ENCODE assay signal across 8 mouse cellular contexts in genomic region chr13:20489698-20490417, GRCm38 (mm10).
DNase-seq lines count a peak whose midpoint lies in the region; ATAC-seq and TF ChIP-seq lines count a peak whose summit lies in the region.

No protein-coding gene starts in this region.

- no peak overlapping the region for H3K4me3 ChIP-seq in hindbrain, embryonic 13.5 days
- H3K4me3 ChIP-seq in midbrain, postnatal 0 days (ENCODE audit: low read depth, low read length) = no peak overlapping the region

- H3K27me3 ChIP-seq in hindbrain, embryonic 13.5 days = no peaks in the 10 kb centered on the region
- no peaks in the 10 kb centered on the region for H3K27me3 ChIP-seq in midbrain, postnatal 0 days (ENCODE audit: insufficient read depth, low read length)

- H3K36me3 ChIP-seq in hindbrain, embryonic 13.5 days = no peaks in the 10 kb centered on the region
- no peaks in the 10 kb centered on the region for H3K36me3 ChIP-seq in midbrain, postnatal 0 days (ENCODE audit: insufficient read depth, low read length)

- 68% methylated on average over 8 of the region's 8 CpGs for WGBS in hindbrain, embryonic 13.5 days
- 50% methylated on average over 8 of the region's 8 CpGs for WGBS in midbrain, postnatal 0 days

- TF ChIP-seq POLR2A in brain, embryonic 14.5 days (IDR thresholded peaks at IDR 0.05; ENCODE audit: borderline replicate concordance, extremely low read depth, insufficient read depth, insufficient read length, poor library complexity, severe bottlenecking) = no peak

- H3K9ac ChIP-seq in hindbrain, embryonic 13.5 days = no peak overlapping the region
- no peak overlapping the region for H3K9ac ChIP-seq in midbrain, postnatal 0 days (replicated peaks; ENCODE audit: low read length, poor library complexity, severe bottlenecking)

- H3K9me3 ChIP-seq in hindbrain, embryonic 13.5 days = no peaks in the 10 kb centered on the region
- no peaks in the 10 kb centered on the region for H3K9me3 ChIP-seq in midbrain, postnatal 0 days (ENCODE audit: low read length)

- H3K4me2 ChIP-seq in hindbrain, embryonic 13.5 days = no peak overlapping the region
- no peak overlapping the region for H3K4me2 ChIP-seq in midbrain, postnatal 0 days (ENCODE audit: low read depth, low read length, poor library complexity, severe bottlenecking)

- H3K4me1 ChIP-seq in hindbrain, embryonic 13.5 days (replicated peaks) = peaks cover 8% of the 10 kb centered on the region
- no peaks in the 10 kb centered on the region for H3K4me1 ChIP-seq in midbrain, postnatal 0 days (ENCODE audit: insufficient read depth, low read length)

- TF ChIP-seq CTCF in brain, embryonic 14.5 days (IDR thresholded peaks at IDR 0.05; ENCODE audit: borderline replicate concordance, extremely low read depth, insufficient read depth, insufficient read length) = peak; percentile 61; the same call in 1 of the 2 replicates
- TF ChIP-seq CTCF in midbrain, postnatal 0 days (IDR thresholded peaks at IDR 0.05) = peak; percentile 77

- no peak for DNase-seq in frontal cortex, postnatal 36 days (ENCODE audit: low spot score in 2 of 2)
- peak; percentile 54 for DNase-seq in A20 (ENCODE audit: low read depth, low spot score)
- peak; percentile 76 for DNase-seq in brain, embryonic 14.5 days (ENCODE audit: low read depth)
- peak; percentile 73 for DNase-seq in midbrain, postnatal 0 days (ENCODE audit: low spot score)
- DNase-seq in frontal cortex, postnatal 25 days (ENCODE audit: low spot score in 2 of 2) = no peak
- DNase-seq in cerebellum, adult 9-10 months = no peak

- peak overlapping the region; percentile 19; the same call in 1 of the 2 replicates for H3K27ac ChIP-seq in hindbrain, embryonic 13.5 days
- no peak overlapping the region for H3K27ac ChIP-seq in midbrain, postnatal 0 days (ENCODE audit: low read depth, low read length)

- ATAC-seq in frontal cortex, adult (ENCODE audit: low TSS enrichment) = peak; percentile 51
- peak; percentile 59 for ATAC-seq in hindbrain, embryonic 13.5 days (ENCODE audit: low FRiP score)
- peak; percentile 60; the same call in 1 of the 2 replicates for ATAC-seq in midbrain, postnatal 0 days (ENCODE audit: low FRiP score)

Comparison
In these comparisons a context has a peak if more than half of its experiments do, and no peak if none do; other contexts are left out.
1. DNase-seq: peak in A20 (single experiment), brain, embryonic 14.5 days (single experiment) and midbrain, postnatal 0 days (single experiment); none in frontal cortex, postnatal 36 days (0 of 2), frontal cortex, postnatal 25 days (0 of 2) and cerebellum, adult 9-10 months (single experiment).
2. Peak in every context shown above with its lines, with median percentiles within 50 percentile points of each other: ATAC-seq.